Mouse (Mus musculus) liver, embryonic 14.5 days (tissue): ENCODE data around the gene Txnrd2.

ENCODE experiments used
- CTCF ChIP-seq: IDR thresholded peaks from 2 replicates; pipeline ENCODE4 v1.5.1; 2016; ENCODE audit warnings: antibody characterized with exemption, low read depth, control low read depth
- EP300 ChIP-seq: IDR thresholded peaks from 2 replicates; pipeline ENCODE4 v1.6.1; 2016; ENCODE audit warnings: antibody characterized with exemption, low read depth

DNA sequence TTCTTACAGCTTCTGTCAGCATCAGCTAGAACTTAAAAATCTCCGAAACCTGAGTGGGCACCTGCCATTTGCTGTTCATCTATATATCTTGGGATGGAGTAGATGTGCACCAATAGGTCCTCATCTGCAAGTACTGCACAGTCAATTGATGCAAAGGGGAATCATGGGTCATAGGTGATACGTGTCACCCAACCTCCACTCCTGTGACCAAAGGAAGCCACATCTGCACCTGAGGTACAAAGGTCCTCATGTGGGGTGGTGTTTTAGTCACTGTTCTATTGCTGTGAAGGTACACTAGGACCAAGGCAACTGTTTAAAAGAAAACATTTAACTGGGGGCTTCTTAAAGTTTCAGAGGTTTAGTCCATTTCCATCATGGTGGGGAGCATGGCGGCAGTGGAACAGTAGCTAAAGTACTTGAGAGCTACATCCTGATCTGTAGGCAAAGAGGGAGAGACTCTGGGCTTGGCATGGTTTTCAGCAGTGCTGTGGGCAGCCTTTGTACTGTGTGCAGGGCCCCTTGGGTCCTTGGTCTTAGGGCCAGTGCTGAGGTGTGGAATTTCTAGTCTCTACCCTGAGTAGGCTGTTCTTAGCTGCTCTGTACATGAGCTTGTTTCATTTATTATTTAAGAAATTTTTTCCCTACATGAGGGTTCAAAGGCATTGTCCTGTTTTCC, 80.5 kb downstream of the Txnrd2 start:
- TF ChIP-seq EP300, result no peak
- TF ChIP-seq CTCF, result no peak
